Mouse (Mus musculus) bone marrow, adult 2 months (tissue): ENCODE data around the gene Upp2. TPM values are rescaled to one million over a fixed set of nuclear protein-coding genes. Genes with fewer than 3 reads are reported as not detected.

Experiments
- H3K27ac ChIP-seq: fragments of 200-500 bp; 2 replicates; pipeline ENCODE4 v1.5.1; 2012; ENCODE audit warnings: low read depth, mild to moderate bottlenecking, control low read depth, inconsistent platforms, low read length; ENCODE audit not compliant: control insufficient read depth, poor library complexity, insufficient read depth
- H3K4me1 ChIP-seq: fragments of 200-500 bp; 2 replicates; pipeline ENCODE4 v1.6.1; 2011; ENCODE audit warnings: low read length; ENCODE audit not compliant: control insufficient read depth, insufficient read depth
- H3K4me3 ChIP-seq: fragments of 200-500 bp; replicated peaks from 2 replicates; pipeline ENCODE3; 2011; ENCODE audit warnings: mild to moderate bottlenecking, low read depth, low read length, control low read depth; ENCODE audit not compliant: control insufficient read depth
- CTCF ChIP-seq: fragments of 200-500 bp; IDR thresholded peaks from 2 replicates; pipeline ENCODE4 v1.5.1; 2011; ENCODE audit warnings: low read length, control low read depth; ENCODE audit not compliant: control insufficient read depth, insufficient read depth
- POLR2A ChIP-seq: fragments of 200-500 bp; IDR thresholded peaks from 2 replicates; pipeline ENCODE4 v1.6.1; 2011; ENCODE audit warnings: low read depth, mild to moderate bottlenecking, control low read depth, low read length, borderline replicate concordance; ENCODE audit not compliant: control insufficient read depth
- WGBS: fragments of 180-500 bp; shearing (Covaris S2); methylation state at CpG from one replicate; pipeline ENCODE4 v1.1.7; 2018; 5-methylcytosine and 5-hydroxymethylcytosine counted together
- polyA plus RNA-seq: library from polyadenylated mRNA; stranded (reverse); fragments of >200 nt; gene quantifications from 2 replicates; pipeline ENCODE4 v1.2.4, GENCODE M21; 2011; ENCODE audit warnings: low replicate concordance; ENCODE audit not compliant: missing spikeins, insufficient read depth, insufficient read length

Upp2 gene
- polyA plus RNA-seq, 1 experiment: 3.1 TPM

DNA sequence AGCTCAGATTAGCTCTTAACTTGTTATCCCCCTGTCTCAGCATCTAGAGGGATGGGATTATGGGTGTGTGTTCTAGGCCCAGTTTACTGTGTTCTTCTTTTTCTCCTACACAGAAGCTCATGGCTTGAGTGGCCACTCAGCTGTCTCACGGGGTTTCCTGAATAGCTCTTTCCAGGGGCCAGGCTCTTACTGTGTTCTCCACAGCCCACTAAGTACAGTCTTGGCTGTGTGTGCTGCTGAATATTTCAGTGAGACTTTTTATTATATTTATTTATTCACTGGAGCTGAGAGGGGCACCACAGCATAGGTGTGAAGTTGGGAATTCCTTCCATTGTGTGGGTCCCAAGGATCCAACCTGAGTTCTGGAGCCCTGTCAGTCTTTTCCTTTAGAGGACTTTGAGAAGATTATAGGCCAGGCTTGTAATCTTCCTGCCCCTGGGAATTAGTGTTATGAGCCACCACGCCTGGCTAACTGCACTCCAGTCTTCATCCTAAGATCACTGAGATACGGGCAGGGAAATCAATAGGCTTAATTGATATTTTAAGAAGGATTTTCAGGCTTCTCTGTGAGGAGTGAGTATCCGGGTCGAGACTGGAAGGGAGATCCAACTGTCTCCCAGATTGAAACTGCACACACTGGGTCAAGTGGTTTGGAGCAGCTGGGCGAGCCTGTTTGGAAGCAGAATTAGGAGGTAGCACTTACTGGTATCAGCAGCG is 96.5 kb downstream of the Upp2 start:
- H3K27ac ChIP-seq: no peak overlapping the region
- WGBS: 86% methylated on average over 7 of the region's 7 CpGs
- H3K4me3 ChIP-seq: no peak overlapping the region
- no peak for TF ChIP-seq POLR2A
- TF ChIP-seq CTCF: no peak
- no peaks in the 10 kb centered on the region for H3K4me1 ChIP-seq

DNA sequence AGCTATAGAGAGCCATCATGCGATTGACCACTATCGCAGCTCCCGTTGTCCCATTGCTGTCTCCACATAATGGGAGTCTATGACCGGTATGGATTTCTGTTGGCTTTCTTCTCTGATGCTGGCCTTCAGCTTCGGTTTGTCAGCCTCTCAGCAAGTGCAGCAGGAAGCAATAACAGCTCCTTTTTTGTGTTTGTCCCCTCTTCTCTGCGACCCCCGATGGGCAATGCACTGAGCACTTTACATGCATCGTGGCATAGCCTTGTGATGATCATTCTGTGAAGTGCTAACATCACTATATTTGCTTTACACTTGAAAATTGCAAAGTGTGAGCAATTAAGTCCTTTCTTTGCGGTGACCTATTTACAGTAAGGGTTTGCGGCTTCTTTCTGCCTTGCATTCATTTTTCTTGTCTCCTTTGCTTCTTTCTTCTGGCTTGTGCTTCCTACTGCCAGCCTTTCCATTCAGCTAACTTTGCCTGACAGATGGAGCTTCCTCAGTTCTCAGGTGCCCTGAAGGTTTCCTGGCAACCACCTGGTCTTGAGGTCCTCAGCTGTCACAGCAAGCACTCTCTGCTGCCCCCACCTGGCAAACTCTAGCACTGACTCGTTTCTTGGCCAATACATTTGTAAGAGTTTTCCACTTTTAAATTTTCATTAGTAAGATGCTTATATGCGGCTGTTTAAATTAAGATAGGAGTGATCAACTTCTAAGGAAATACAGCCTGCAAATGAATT is 98.2 kb downstream of the Upp2 start:
- H3K4me1 ChIP-seq: no peaks in the 10 kb centered on the region
- WGBS: 81% methylated on average over 12 of the region's 12 CpGs
- TF ChIP-seq POLR2A (no peak), CTCF (peak; percentile 77)
- no peak overlapping the region for H3K27ac ChIP-seq
- no peak overlapping the region for H3K4me3 ChIP-seq

DNA sequence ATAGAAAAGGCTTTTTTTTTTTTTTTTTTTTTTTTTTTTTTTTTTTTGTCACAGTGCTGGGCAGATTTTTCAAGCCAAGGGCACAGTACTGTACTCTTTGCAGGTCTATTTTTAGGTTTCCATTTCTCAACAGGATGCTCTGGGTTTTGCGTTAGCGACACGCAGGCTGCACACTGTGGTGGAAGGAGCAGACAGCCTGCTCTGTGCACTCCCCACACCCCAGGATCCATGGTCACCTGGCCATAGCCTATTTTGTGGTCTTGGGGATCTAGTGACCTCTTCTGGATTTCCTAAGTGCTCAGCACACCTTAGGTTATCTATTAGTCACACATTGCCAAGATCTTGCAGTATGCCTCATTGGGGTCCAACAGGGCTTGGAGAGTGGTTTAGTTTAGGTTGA is 100.2 kb downstream of the Upp2 start:
- TF ChIP-seq POLR2A (no peak), CTCF (no peak)
- Histone ChIP-seq H3K27ac (no peak overlapping the region), H3K4me1 (no peaks in the 10 kb centered on the region), H3K4me3 (no peak overlapping the region)
- 4% methylated on average over 3 of the region's 3 CpGs for WGBS

DNA sequence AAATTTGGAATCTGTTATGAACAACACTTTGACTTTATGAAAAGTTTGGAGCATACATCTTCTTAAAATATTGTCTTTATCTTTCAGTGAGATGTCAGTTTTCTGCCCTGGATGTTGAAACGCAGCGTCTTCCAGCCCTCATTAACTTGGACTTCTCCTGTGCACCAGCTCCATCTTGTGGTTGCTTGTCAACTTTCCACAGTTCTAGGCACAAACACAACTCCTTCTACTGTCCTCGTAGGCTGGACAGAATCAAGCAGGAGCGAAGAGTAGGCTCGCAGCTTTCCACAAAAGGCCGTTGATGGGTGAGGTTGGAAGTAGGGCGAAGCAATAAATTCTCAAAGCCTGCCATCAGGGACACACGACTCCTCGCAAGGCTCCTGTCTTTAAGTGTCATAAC is 100.9 kb downstream of the Upp2 start:
- WGBS: 49% methylated on average over 9 of the region's 9 CpGs
- Histone ChIP-seq H3K4me3 (no peak overlapping the region), H3K4me1 (no peaks in the 10 kb centered on the region), H3K27ac (no peak overlapping the region)
- TF ChIP-seq POLR2A (no peak), CTCF (peak; percentile 30; the same call in 1 of the 2 replicates)

DNA sequence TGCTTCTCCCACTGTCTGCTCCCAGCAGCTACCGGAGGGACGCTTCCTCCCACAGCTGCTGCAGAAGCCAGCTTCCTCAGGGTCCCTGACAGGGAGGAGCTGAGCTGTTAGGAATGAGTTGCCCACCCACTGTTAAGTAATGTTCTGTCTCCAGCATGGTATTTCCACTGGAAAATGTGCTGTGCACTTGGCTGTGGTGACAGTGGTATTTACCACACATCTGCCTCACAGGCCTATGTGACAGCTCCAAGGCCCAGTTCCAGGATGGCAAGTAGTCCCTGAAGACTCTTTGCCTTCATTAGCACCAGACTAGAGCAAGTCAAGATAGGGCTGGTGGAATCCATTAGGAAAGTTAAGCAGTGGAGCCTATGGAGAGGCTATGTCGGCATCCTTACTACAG is 102.0 kb downstream of the Upp2 start:
- WGBS: 85% methylated on average over 3 of the region's 3 CpGs
- TF ChIP-seq POLR2A: no peak
- no peak for TF ChIP-seq CTCF
- H3K4me3 ChIP-seq: no peak overlapping the region

DNA sequence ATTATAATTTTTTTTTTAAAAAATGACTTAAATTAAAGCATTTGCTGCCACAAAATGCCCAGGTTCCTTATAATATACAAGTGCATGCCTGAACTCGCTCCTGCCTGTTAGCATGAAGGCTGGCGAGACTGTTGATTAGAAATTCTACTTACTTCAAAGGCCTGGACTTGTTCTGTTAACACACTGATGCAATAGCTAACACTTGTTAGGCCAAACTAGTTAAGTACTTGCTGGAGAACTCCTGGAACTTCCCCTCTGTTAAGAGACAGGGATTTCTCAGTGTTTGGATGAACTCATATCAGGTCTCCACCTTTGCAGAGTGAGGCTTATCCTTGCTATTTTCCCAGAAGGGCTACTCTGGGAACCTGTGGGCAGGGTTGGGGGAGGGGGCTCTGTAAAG is 105.4 kb downstream of the Upp2 start:
- Histone ChIP-seq H3K27ac (no peak overlapping the region), H3K4me1 (no peaks in the 10 kb centered on the region), H3K4me3 (no peak overlapping the region)
- 83% methylated on average over 2 of the region's 2 CpGs for WGBS
- no peak for TF ChIP-seq CTCF
- TF ChIP-seq POLR2A: no peak

More for the DNA sequence above, 102.0 kb downstream of the Upp2 start:
- no peak overlapping the region for H3K27ac ChIP-seq
- no peaks in the 10 kb centered on the region for H3K4me1 ChIP-seq

DNA sequence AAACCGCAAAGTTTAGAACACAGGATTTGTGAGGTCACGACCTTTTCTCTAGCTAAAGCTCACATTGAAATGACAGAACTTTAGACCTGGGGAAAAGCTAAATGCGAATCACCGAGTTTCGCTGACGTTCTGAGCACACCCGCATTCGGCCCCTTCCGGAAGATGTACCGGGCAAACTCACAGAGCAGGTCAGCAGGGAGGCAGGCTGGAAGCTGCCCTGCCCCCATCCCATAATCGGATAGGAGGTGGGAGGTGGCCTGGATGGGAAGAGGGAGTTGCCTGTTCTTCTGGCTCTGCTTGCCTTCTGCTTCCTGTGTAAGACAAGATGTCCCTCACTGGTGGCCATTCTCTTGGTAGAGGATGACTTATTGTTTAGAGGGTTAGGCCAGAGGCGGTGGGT is 112.9 kb downstream of the Upp2 start:
- no peaks in the 10 kb centered on the region for H3K4me1 ChIP-seq
- no peak overlapping the region for H3K27ac ChIP-seq
- H3K4me3 ChIP-seq: no peak overlapping the region
- TF ChIP-seq CTCF (no peak), POLR2A (no peak)
- WGBS: 83% methylated on average over 12 of the region's 12 CpGs

DNA sequence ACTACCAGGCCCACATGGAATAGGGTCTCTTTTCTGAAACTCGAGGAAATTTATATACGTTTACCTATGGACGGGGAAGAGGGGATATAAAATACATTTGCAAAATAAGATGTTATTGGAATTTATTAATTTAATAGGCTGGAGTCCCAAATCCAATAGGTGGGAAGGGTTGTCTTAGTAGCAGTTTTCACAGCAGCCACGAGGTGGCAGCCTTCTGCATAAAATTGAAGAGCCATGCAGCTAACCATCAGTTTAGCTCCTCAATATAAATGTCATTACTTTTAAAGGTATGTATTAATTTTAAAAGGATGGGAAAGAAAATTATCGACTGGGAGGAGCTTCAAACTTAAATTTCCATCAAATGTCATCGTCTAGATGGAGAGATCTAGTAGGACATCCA is 113.7 kb downstream of the Upp2 start:
- no peak overlapping the region for H3K4me3 ChIP-seq
- WGBS: 41% methylated on average over 6 of the region's 6 CpGs
- H3K27ac ChIP-seq: no peak overlapping the region
- no peaks in the 10 kb centered on the region for H3K4me1 ChIP-seq
- TF ChIP-seq CTCF (no peak), POLR2A (no peak)
